Mouse (Mus musculus) C3H10T1/2 (cell line): ENCODE measurements around the gene Gon4l. TPM values are rescaled to one million over a fixed set of nuclear protein-coding genes. Genes with fewer than 3 reads are reported as not detected.

Experiments
- polyA plus RNA-seq, 2 experiments: library from polyadenylated mRNA; unstranded; fragments of >200 nt; fragmentation: generic; extraction: Trizol; gene quantifications; one replicate each; pipeline ENCODE4 v1.2.1; 2012; ENCODE audit warnings: missing spikeins in 2 of 2

Gon4l gene
- 10 to 100 TPM in 1 of 2 experiments, 1 to 10 TPM in 1; 2.0 to 11.5 TPM for polyA plus RNA-seq

GRCm38 (mm10) chr3:88834951-88835491 lies at the start of gene Gon4l:
Gene Gon4l, plus strand, starts transcription at chr3:88835231.

GRCm38 (mm10) chr3:88913511-88914383 lies 78.7 kb downstream of the Gon4l start, which contains the start of gene Msto1:
Gene Msto1, minus strand, starts transcription at chr3:88913999.

GRCm38 (mm10) chr3:88950576-88951326 lies 115.7 kb downstream of the Gon4l start, which contains the start of the genes Ash1l and Dap3:
Gene Ash1l, plus strand, starts transcription at chr3:88950622.
Gene Dap3, minus strand, starts transcription at chr3:88951181.

Other genes with a start within 250 kb of the Gon4l start
- gene Arhgef2, start 229.3 kb upstream of the Gon4l start, polyA plus RNA-seq = 10 to 100 TPM; 17.2 to 54.4 TPM
- under 1 TPM in 1 of 2 experiments, not detected in 1; 0.05 TPM for gene Rxfp4, start 182.1 kb upstream of the Gon4l start, polyA plus RNA-seq
- gene Khdc4, start 149.4 kb upstream of the Gon4l start, polyA plus RNA-seq = 10 to 100 TPM in 1 of 2 experiments, 1 to 10 TPM in 1; 1.5 to 16.2 TPM
- 10 to 100 TPM; 28.8 to 63.7 TPM for gene Rit1, start 118.4 kb upstream of the Gon4l start, polyA plus RNA-seq
- gene Syt11, start 60.1 kb upstream of the Gon4l start, polyA plus RNA-seq = 1 to 10 TPM in 1 of 2 experiments, under 1 TPM in 1; 0.20 to 5.2 TPM
- 10 to 100 TPM; 40.3 to 68.5 TPM for gene Msto1, start 78.8 kb downstream of the Gon4l start, polyA plus RNA-seq
- gene Ash1l, start 115.4 kb downstream of the Gon4l start, polyA plus RNA-seq = 1 to 10 TPM in 1 of 2 experiments, under 1 TPM in 1; 0.25 to 4.2 TPM
- 100 to 1,000 TPM; 120 to 141 TPM for gene Dap3, start 116.0 kb downstream of the Gon4l start, polyA plus RNA-seq